Mouse (Mus musculus) natural killer cell, adult 2 months (primary cell): ENCODE data around the gene Ifit3b.
A peak's percentile ranks its signal among the peaks of the same experiment; 100 is the strongest.
"Not testable (repeated sequence)": the region's sequence is repeated elsewhere in the genome, so short reads cannot be mapped to it uniquely, and the experiment has no call there.

Source experiments
- DNase-seq, 2 experiments: peaks; one replicate each; pipeline ENCODE4 v3.0.0; 2022; ENCODE audit warnings: low spot score in 2 of 2

Gene Ifit3b

GRCm38 (mm10) chr19:34607237-34608051 lies at the start of gene Ifit3b:
Gene Ifit3b (plus strand): TSS chr19:34607970.
- peak; percentile 33 to 61 for DNase-seq

DNA sequence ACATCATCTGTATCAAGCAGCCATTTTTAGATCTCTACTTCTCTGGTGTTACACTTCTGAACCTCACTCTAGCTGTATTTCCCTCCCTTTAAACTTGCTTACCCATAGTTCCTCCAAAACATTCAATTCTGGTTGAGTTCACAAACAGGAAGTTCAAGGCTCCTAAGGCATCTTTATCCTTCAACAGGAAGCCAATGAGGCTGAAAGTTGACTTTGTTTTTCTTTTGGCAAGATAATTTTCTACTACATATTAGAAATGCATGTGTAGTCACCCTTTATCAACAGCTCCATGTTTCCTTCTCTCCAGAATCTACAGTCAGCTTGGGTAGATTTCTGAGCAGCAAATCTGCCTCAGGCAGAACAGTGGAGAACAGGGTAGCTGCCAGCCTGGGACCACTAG lies 45.2 kb upstream of the Ifit3b start:
- no peak for DNase-seq

- no peak for DNase-seq
Observed at GRCm38 (mm10) chr19:34566178-34566784, 41.5 kb upstream of the Ifit3b start.

DNA sequence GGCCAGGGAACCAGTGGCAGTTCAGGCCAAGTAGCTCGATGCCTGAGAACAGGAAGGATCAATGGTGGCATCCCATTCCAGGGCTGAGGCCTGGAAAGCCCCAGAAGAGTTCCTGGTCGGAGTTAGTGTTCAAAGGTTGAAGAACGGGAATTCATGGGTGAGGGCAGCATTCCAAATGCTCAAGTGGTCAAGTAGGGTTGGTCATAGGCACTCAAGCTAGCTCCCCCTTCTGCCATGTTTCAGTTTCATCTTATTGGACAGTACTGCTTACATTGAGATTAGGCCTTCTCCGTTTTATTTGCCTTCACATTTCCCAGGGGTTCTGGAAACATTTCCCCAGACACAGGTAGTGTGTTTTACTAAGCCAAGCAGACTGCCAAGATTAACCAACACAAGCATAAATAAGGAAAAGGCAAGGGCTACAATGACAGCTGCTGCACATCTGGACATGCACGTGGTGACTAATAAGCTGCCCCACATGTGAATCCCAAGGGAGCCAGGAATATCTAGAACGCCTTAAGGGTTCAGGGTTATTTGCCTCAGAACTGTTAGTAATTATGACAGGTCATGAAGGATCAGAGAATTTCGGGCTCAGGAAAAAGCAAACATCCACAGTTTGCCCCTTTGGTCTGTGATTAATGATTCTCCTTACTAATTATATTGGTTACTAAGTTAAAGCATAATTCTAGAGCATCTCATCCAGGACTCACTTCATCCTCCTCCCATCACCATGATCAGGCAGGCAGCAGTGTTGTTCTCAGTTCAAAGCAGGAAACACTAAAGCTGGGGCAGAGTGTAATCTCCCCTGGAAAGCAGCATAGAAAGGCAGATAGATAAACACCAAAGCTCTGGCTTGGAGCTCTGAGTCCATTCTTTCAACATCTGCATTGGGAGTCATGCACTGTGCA lies 38.5 kb upstream of the Ifit3b start:
- no peak for DNase-seq

GRCm38 (mm10) chr19:34569896-34570476 lies 37.8 kb upstream of the Ifit3b start:
- DNase-seq = peak in 1 of 2 experiments; percentile 8

DNA sequence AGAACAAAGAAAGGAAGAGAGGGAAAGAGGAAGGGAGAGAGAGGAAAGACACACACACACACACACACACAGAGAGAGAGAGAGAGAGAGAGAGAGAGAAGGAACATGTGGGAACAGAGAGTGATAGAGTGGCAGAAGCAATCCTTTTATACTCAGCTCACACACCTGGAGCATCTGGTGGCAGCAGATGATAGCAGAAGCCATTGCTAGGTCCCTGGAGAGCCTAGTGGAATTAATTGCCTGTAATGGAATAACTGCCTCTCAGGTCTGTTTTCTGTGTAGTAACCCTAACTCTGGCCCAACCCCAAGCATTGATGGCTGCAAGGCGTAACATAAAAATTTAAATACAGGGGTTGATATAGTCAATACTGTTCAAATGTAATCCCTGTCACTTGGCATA lies 36.7 kb upstream of the Ifit3b start:
- DNase-seq = no peak

DNA sequence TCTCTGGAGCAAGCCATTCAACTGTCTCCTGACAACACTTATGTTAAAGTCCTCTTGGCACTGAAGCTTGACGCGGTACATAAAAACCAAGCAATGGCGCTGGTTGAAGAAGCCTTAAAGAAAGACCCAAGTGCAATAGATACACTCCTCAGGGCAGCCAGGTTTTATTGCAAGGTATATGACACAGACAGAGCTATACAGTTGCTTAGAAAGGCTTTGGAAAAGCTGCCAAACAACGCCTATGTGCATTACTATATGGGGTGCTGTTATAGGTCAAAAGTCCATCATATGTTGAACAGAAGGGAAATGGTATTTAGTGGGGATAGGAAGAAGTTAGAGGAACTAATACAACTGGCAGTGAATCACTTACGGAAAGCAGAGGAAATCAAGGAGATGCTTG lies 34.1 kb upstream of the Ifit3b start:
- no peak for DNase-seq

GRCm38 (mm10) chr19:34577121-34577520 lies 30.6 kb upstream of the Ifit3b start:
- no peak for DNase-seq

DNA sequence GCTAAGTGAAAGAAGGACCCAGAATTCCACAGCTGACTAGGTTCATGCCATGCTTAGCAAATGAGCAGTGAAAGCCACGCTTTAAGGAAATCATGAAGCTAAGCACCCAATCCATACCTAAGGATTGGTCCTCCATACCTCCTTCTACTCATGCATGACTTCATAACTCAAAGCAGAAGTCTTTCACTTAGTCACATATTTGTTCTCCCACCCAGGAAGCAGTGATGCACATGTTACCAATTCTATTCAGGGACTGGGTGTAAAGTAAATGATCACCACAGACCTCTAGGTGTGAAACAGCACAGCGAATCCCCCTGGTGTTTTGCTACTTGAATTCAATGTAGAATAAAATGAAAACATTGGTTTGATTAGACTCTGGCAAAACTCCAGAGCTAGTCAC lies 25.1 kb upstream of the Ifit3b start:
- peak in 1 of 2 experiments; percentile 25 for DNase-seq

- DNase-seq = not testable (repeated sequence)
Observed at GRCm38 (mm10) chr19:34583126-34583766, 24.5 kb upstream of the Ifit3b start, which contains the start of gene Ifit3. Gene Ifit3 (plus strand): TSS chr19:34583531.

DNA sequence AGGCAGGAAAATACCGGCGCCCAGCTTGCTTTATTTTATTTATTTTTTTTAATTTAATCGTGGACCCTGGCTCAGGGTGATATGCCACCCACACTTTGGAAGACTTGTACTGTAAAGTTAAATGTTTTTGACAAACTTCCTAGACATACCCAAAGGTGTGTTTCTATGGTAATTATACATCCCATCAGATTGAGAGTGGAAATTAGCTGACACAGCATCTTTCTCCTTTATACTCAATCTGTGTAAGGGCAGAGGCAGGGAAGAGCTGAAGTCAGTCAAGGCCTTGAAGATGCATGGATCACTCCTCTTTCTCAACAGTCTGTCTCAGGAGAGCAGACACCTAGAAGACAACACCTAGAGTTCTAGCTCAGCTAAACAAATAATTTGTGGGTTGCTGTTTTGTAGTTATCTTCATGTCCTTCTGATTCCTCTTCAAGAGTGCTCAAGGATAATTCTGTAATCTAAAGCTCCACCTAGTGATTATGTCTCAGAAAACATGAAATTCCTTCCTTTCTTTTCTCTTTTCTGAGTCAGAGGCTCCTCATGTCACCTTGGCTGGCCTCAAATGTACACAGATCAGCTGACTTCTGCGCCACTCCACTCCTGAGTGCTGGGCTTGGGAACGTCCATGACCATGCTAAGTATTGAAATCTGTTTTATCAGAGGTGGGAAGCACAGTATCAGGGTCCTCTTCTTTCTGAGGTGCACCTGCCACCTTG lies 21.9 kb upstream of the Ifit3b start:
- not testable (repeated sequence) for DNase-seq

- DNase-seq = not testable (repeated sequence)
Observed at GRCm38 (mm10) chr19:34587898-34588692, 19.7 kb upstream of the Ifit3b start.

DNA sequence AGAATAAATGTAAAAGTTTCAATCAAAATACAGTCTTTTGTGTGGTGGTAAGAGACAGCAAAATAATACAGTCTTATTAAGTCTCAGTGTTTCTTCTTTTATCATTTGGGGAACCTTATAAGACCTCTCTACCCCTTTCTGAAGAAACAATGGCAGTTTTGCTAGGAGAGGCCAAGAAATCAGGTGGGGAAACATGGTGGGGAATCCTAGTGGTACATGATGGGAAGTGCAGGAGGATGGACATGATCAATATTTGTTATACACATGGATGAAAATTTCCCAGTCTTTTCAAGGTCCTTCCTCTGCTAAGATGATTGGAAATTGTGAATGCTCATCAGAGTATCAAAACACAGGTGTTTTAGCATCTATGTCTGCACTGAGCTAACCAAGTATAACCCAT lies 18.8 kb upstream of the Ifit3b start:
- DNase-seq = no peak

- no peak for DNase-seq
Observed at GRCm38 (mm10) chr19:34593456-34593855, 14.3 kb upstream of the Ifit3b start.

DNA sequence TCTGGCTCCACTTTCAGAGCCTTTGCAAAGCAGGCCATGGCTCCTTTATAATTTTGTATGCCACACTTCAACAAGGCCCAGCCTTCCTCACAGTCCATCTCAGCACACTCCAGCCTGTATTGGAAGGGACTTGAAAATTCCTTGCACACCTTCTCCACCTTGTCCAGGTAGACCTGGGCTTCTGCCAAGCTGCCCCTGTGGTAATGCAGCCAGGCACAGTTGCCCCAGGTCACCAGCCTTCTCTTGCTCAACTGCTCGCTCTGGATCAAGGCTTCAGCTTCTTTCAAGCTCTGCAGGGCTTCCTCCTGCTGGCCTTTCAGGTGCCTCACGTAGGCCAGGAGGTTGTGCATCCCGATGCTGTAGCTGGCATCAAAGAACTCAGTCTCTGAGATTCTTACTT lies 13.2 kb upstream of the Ifit3b start:
- DNase-seq = not testable (repeated sequence)

DNA sequence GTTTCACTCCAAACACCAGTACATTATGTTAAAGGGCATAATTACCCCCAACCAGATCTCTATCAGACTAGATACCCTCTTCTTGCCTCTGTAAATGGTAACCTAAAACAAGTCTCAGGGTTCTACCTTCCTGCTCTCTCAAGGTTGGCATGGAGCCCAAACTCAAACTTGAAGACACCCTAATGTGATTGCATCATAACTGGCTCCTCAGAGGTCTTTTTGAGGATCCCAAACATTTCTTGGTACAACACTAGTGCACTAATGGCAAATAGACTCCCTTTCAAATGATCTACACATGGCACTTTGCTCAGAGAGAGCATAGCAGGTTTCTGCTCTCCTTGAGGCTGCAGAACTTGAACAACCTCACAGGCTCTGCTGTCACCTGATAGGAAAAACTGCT lies 11.0 kb upstream of the Ifit3b start:
- DNase-seq = no peak

GRCm38 (mm10) chr19:34598341-34598740 lies 9.4 kb upstream of the Ifit3b start:
- no peak for DNase-seq

GRCm38 (mm10) chr19:34599250-34599649 lies 8.5 kb upstream of the Ifit3b start:
- not testable (repeated sequence) for DNase-seq

DNA sequence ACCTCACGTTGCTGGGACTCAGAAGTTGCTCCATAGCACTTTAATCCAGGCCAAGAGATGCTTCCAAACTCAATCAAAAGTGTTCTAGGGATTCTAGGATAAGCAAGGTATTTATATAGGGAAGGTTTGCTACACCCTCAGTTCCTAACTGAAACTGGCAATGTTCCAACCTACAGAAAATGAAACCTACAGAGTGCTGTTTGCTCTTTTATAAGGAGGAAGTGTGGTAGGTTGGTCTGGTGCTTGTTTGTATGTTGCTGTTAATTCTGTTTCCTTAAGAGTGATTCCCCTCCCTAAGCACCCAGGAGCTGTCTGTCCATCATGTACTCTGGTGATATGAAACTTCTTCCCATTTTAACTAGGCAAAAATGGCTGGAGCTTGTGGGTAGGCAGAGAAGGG lies 5.9 kb upstream of the Ifit3b start, which contains the start of gene Ifit1bl1:
TSS of gene Ifit1bl1 (minus strand) at position 69 of the 400 bp plus-strand sequence.
- peak; percentile 31 for DNase-seq

- no peak for DNase-seq
Observed at GRCm38 (mm10) chr19:34605472-34605871, 2.3 kb upstream of the Ifit3b start.
